Mouse (Mus musculus) heart, postnatal 14 days (tissue): ENCODE data around the gene Ttll5. TPM values are rescaled to one million over a fixed set of nuclear protein-coding genes. Genes with fewer than 3 reads are reported as not detected.

Experiments used
- DNase-seq, 2 experiments: peaks; one replicate each; pipeline ENCODE4 v3.0.0; 2021 to 2022
- intact Hi-C: fragments of 180-260 bp; cut with DNase I; formaldehyde crosslinking; loops from one replicate; pipeline ENCODE4 v1.15.1; 2025
- total RNA-seq, 2 experiments: library from RNA; stranded (reverse); gene quantifications; 2 replicates each; pipeline ENCODE4 v1.2.3; 2021

The Ttll5 gene
- total RNA-seq, 2 experiments from 2014 or later, result 15.4 to 17.2 TPM

DNA sequence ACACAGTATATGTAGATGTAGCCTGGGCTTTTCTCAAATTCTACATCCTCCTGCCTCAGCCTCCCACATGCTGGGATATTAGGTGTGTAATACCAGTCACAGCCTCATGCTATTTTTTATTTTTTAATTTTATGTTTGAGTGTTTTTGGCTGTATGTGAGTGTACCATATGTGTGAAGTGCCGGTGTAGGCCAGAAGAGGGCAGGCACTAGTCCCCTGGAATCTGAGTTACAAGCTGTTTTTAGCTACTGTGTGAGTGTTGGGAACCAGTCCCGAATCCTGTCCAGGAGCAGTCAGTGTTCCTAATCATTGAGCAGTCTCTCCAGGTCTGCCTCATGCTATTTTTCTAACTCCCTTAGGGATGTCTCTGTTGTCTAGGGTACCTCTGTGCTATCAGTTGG lies 13.3 kb downstream of the Ttll5 start:
- intact Hi-C loops, result no loop called here

DNA sequence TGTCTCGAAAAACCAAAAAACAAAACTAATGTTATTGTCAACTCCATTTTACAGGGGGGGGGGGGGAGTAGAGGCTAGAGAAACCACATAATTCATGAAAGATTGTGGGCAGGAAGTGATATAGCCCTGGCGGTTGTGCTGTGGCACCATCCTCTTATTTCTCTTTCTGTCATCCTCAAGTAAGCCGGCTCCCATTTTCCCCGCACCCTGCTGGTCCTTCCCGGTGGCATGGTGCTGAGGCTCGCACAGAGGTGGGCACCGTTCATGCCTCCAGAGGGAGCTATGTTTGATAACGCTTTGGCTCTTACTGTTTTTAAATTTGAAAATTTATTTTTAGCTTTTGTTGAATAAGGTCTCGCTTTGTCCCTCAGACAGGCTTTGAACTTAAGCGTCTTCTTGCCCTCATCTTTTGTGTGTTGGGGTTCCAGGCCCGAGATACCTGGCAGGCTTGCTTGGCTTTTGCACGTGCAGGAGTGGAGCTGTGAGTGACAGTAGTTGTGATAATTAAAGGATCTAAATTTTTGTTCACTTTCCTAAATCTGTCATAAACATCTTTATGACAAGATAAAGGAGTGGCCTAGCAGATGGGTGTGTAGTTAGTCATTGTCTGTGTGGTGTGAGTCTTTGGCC lies 15.0 kb downstream of the Ttll5 start:
- intact Hi-C loops, result no loop called here

More for the DNA sequence above, 13.3 kb downstream of the Ttll5 start:
- DNase-seq, result no peak

DNA sequence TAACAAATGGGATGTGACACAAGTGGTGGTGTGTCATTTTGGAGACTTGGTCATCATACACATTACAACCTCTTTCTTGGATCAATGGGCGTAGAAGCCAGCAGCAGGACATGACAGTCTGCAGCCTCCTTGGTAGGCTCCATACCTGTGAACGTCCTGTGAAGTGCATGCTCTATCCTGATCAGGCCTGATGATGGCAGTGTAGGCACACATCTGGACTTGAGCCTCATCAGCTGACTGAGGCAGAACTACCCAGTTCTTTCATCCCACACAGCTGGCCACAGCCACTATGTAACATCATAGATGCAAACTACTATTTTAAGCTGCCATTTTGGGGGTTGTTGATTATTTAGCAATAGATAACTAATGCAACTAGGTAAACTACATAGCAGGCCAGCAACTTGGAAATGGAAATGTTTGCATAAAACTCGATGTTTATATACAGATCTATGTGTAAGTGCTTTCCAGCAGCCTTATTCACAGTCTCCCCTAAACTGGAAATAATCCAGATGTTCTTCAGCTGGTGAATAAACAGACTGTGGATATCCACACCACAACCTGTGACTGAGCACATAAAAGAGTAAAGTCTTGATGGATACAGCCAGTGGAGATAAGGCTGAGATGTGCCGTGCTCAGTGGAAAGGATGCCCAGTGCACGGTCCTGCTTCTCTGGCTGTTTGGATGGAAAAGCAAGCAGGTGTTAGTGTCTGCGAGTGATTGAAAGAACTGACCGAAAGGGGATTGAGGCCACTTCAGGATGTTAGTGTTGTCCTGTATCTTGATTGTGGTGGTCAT lies 23.9 kb downstream of the Ttll5 start:
- peak; percentile 27 to 52 for DNase-seq
- intact Hi-C loops, result no loop called here

More for the DNA sequence above, 15.0 kb downstream of the Ttll5 start:
- DNase-seq, result no peak

DNA sequence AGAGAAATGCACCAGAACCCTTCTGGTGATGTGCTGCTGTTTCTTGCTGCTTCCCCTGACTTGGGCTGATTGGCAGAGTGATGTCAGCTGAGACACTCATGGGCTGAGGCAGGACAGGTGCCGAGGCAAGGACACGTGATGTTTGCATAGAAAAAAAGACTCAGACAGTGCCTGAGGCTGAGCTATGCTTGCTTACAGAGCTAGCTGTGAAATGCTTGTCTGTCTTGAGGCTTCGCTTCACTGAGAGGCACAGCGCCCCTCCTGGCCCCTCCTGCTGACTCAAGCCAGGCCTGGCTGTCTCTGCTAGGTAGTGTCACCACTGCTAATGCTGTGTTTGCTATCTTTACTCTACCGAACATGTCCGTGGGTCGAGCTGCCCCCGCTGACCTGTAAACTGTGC lies 26.2 kb downstream of the Ttll5 start:
- intact Hi-C loops, result no loop called here
- no peak for DNase-seq

DNA sequence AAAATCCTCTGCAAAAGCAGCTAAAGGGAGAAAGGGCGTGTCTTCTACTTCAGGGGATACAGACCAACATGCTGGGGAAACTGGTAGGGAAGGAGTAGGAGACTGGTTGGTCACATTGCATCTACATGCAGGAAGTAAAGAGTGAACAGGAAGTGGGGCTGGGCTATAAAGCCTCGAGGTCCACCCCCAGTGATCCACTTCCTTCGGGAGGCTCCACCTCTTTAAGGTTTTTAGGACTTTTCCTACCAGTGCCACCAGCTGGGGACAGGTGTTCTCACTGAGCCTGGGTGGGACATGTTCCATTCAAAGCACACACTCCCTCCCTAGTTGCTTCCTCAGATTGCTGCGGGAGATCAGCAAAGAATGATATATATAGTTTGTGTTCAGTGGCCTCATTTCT lies 29.4 kb downstream of the Ttll5 start:
- intact Hi-C loops, result no loop called here

DNA sequence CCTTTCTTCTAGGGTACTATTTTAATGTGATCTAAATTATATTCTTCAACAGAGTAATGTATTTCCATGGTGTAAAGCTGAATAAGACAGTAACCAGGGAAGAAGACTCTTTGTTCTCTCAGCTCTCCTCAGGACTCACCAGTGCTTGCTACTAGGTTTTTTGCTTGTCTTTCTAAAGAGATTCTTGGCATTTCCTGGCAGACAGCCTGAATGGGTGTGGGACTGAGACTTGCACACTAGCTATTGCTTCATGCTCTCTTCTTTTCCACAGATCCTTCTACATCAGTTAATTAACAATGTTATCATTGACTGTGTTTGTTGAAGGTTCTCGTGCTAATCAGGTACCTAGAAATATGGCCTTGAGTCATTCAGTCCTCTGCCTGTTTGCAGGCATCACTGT lies 29.8 kb downstream of the Ttll5 start:
- DNase-seq, result no peak
- intact Hi-C loops, result no loop called here

More for the DNA sequence above, 29.4 kb downstream of the Ttll5 start:
- no peak for DNase-seq

DNA sequence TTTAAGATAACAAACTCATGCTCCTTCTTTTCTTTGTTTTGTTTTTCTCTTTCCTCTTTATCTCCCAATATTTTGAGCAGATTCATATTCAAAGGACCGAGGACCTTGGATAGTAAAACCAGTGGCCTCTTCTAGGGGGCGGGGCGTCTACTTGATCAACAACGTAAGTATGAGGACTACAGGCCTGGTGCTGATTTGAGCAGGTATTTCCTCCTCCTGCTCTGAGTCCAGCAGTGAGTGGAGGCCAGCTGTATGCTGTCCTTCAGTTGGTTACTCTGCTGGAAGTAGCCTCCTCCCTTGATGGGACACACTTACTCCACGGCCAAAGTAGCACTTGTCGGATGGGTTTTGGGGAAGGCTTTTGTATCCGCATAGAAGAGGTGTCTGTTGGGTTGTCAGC lies 32.8 kb downstream of the Ttll5 start:
- intact Hi-C loops, result no loop called here
- DNase-seq, result no peak

DNA sequence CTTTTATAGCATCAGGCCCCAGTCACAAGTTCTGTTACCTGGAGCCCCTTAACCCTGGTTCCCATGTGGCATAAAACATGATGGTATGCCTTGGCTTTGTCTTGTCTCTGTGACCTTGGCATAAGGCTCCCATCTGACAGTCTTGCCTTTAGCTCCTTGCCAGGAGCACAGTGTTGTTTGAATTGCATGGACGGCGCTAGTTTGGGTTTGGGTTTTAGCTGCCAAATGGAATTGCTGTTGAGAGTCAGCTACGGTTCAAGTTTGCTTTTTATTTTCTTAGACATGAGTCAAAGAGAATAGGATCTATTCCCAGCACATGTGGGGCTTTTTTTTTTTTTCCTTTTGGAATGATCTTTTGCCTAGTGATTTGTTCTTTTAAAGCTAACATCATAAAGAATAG lies 34.7 kb downstream of the Ttll5 start:
- intact Hi-C loops, result no loop called here

DNA sequence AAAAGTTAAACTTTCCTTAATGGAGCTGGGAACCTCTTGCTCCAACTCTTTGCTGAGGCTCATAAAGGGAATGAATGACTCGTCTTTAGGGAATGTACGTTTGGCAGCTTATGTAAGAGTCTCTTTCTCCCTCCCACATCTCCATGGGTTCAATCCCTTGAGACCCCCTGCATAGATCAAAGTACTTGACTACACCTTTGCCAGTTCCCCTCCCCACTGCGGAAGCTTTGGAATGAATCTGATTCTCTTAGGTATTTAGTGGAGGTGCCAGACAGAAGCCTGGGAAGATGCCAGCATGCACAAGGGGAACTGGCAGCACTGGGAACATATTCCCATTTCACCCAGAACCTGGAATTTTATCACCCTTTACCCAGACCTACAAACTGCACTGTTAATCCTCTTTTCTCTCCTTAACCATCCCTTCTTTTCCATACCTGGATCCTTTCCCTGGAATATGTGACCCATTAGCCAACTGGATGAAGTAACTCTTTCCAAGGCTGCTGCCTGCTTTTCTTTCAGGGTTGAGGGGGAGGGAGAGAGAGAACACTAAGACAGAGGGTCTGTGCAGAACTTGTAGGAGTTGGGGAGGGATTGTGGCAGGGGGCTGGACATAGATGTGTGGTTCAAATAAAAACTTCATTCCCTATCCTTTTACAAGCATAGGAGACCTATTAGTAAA lies 35.2 kb downstream of the Ttll5 start:
- DNase-seq, result peak in 1 of 2 experiments; percentile 45
- intact Hi-C loops, result no loop called here

More for the DNA sequence above, 34.7 kb downstream of the Ttll5 start:
- DNase-seq, result no peak

DNA sequence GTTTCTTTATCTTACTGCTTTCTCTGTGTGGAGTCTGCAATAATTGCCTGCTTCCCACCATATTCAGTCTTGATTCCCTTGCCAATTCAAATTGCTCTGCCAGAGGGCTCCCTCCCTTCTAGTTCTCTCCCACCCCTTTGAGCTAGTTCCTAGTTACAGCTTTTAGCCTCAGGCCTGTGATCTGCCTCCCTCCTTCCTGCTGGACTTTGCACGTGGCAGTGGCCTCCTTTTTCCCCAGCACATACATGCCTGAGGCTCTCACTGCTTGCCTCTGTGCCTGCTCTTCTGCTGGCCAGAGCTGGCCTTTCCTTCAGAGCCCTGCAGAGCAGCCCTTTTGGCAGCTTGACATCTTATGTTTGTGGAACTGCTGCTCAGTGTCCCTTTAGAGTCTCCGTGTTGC lies 38.1 kb downstream of the Ttll5 start:
- peak in 1 of 2 experiments; percentile 30 for DNase-seq
- intact Hi-C loops, result no loop called here

DNA sequence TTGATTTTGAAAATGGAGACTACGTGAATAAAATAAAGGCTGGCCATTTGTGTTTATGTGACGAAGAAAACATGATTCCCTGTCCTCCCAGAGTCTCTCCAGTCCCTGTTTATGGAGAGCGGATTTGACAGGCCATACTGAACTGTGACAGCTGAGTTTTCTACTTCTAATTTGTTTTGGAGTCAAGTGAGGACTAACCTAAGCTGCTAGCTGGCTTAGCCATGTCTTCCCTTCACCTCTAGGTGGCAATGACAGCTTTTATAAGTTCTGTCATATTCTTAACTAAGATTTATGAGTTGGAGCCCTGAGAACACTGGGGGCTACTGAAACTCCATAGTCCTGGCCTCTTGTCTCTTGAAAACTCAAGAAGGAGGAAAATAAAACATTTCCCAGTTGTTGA lies 41.1 kb downstream of the Ttll5 start:
- intact Hi-C loops, result no loop called here

DNA sequence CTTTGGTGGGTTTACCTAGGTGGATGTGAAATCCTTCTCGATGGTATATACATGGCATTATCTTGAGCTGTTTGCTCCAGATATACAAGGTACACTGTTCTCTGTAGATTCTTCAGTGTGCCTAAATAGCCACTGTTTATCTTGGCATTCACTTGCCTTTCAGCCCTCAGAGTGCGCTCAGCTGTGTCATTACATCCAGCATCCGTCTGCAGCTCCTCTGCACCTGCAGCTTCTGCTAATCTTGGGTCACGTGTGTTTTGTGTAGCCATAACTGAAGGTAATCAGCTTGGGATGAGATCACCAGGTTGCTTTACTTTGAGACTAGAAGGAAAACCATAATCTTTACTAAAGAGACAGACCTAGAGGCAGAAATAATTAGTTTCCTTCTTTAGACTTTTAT lies 42.2 kb downstream of the Ttll5 start:
- intact Hi-C loops, result no loop called here
- DNase-seq, result no peak

More for the DNA sequence above, 41.1 kb downstream of the Ttll5 start:
- DNase-seq, result peak in 1 of 2 experiments; percentile 12

DNA sequence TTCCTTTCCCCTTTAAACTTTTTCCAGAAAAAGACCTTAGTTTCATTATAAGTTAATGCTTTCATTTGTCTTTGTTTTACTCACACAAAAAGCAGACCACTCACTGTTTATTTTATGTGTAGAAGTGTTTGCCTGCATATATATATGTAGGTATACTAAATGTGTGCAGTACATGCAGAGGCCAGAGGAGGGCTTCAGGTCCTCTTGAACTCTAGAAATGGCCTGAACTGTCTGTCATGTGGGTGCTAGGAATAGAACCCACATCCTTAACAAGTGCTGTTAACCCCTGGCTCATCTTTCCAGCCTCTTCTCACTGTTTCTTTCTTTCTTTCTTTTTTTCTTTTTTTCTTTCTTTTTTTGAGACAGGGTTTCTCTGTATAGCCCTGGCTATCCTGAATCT lies 42.7 kb downstream of the Ttll5 start:
- no peak for DNase-seq
- intact Hi-C loops, result no loop called here

DNA sequence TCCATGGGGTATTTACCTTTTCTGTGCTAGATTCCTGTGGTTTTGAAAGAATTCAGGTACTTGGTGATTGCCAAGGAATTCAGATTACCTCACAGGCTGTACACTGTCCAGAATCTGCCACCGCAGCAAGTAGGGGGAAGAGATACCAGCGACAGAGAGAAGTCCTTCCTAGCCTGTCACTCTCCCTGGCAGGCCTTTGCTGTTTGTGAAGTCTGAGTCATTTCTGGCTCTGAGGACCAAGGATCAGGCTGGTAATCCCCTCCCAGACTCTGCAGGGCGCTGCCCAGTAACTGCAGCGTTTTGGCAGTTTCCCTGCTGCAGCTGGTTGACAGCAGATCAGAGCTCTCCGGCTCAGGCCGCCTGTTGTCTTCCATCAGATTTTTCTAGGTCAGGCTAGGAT lies 45.0 kb downstream of the Ttll5 start:
- intact Hi-C loops, result no loop called here
- DNase-seq, result peak; percentile 48 to 68

DNA sequence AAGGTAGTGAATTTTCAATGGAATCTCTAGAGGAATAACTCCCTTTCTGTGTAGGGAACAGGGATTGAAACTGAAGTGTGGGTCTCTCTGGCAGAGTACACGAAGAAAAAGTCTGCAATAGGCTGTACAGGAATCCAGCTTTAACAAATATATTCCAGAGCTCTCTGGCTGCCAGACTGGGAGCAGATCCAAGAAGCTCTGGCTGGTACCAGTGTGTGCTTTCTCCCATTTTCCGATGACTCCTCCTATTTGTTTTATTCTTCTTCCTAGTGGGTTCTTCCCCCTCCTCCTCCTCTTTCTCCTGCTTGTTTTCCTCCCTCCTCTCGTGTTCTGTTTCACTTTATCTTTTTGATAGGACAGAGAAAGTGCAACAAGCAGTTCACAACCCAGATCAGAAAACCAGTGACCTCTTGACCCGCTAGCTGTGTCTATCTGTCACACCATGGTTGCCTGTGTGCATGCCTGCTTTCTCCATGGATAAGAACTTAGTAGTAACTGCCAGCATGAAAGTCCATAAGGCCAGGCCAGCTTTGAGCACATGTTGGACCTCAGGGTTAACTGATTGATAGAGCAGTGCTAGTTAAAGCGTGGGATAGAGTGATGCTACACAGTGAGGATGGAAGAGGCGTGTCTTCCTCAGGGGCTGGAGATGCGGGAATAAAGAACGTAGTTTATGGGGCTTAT lies 55.3 kb downstream of the Ttll5 start:
- peak; percentile 33 to 47 for DNase-seq
- intact Hi-C loops, result no loop called here

DNA sequence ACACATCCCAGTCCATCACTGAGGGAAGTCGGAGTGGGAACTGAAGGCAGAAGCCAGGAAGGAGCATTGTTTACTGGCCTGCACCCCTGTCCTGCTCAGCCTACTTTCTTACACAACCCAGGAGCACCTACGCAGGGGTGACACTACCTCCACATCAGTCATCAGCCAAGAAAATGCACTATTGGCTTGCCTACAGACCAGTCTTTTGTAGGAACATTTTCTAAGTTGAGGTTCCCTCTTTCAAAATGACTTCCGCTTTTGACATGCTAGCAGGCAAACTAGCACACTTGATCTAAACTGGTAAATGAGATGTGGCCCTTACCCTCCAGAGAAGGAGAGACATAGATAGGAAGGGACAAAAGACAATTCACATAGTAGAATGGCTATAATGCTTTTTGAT lies 60.6 kb downstream of the Ttll5 start:
- DNase-seq, result no peak
- intact Hi-C loops, result no loop called here

DNA sequence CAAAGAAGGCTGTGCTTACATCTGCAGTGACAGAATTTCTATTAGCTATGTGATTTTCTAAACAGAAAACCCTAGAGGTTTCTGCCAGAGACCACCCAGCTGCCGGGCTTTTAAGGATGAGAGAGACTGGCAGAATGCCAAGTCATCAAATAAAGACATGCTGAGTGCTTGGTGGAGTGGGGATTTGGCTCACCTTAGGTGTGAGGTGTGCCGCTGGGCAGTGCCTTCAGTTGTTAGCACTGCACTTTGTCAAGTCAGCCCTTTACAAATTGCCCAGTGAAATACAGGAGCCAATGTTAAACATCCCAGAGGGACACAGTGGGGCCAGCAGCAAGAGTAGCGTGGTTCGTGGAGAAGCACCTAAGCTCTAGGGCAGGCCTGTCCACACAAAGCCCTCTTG lies 65.6 kb downstream of the Ttll5 start:
- no peak for DNase-seq
- intact Hi-C loops, result no loop called here

DNA sequence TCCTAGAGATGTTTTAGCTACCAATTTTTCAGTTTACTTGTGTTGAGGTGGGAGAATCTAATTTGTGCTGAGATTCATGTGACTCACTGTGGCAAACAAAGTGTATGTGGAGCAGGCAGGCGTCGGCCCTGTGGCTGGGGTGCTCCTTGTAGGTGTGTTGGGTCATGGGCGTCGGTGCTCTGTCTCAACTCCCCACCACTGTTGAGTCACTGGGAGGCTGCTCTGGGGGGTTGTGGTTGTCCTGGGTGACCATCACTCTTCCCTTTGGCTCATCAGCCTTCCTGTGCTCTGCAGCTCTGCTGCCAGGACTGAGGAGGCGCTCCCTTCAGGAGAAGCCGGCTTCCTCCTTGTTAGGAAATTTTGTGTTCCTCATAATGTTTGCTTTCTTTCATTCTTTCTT lies 79.5 kb downstream of the Ttll5 start:
- intact Hi-C loops, result no loop called here
- no peak for DNase-seq

DNA sequence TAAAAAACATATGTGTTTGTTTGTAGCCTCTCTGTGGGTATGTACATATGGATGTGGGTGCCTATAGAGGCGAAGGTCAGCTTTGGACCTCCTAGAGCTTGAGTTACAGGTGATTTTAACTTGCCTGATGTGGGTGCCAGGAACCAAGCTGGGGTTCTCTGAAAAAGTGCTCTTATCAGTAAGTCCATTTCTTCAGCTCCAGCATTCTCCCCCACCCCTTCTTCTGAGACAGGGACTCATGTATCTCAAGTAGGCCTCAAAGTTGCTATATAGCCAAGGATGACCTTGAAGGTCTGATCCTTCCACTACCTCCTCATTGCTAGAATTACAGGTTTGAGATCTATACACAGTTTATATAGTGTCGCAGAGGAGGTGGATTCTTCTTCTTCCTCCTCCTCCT lies 81.2 kb downstream of the Ttll5 start:
- DNase-seq, result no peak
- intact Hi-C loops, result no loop called here

DNA sequence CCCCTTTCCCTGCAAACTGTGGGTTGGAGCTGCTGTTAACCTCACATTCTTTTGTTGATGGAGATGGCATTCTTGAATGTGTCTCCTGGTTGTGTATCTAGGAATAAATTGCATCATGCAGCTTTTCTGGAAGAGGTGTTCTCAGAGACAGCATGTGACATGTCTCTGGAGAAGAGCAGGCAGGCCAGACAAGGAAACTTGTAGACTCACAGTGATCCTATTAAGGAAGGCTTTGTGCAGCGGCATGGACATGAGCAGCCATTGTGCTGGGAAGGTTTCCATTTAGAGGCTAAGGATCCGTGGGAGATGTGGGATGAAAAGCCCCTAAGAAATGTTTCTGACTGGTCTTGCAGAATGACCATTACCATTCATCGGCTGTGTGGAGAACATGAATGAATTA lies 83.4 kb downstream of the Ttll5 start:
- intact Hi-C loops, result no loop called here
- no peak for DNase-seq

DNA sequence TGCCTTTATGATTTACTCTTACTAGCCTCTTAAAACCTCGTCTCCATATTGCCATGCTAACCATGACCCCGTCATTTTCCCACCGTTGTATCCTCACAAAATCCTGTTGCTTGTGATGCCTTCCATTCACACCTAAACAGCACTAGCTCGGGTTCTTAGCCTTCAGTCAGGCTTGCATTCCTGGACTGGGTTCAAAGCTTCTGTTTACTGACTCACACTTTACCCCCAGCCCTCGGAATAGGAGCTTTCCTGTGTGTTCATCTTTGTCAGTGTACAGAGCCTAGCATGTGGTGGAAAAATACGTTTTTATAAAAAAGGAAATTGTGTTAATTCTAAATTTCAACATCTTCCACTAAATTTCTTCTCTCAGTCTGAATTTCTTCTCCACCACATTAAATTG lies 86.4 kb downstream of the Ttll5 start:
- intact Hi-C loops, result no loop called here
- DNase-seq, result no peak
